Mouse (Mus musculus) layer of hippocampus, adult 18-20 months (tissue): ENCODE data around the gene Vps33a. TPM values are rescaled to one million over a fixed set of nuclear protein-coding genes. Genes with fewer than 3 reads are reported as not detected.

ENCODE experiments used
- DNase-seq, 2 experiments: peaks; one replicate each; pipeline ENCODE4 v3.0.0; 2022; ENCODE audit warnings: low spot score in 2 of 2
- long read RNA-seq: library from polyadenylated mRNA; stranded (forward); transcript quantifications from one replicate; pipeline ENCODE4 v2.0.0, GENCODE M21; 2021
- total RNA-seq, 2 experiments: library from RNA; stranded (reverse); gene quantifications; 2 replicates each; pipeline ENCODE4 v1.2.3; 2021

The Vps33a gene
- 10 to 100 TPM; 93.0 to 96.5 TPM for total RNA-seq
- long read RNA-seq, full-length matches to known transcripts, result 178 of 215 reads
- long read RNA-seq, partial matches to known transcripts, result 12 of 215 reads
- long read RNA-seq, other reads (novel, unspliced or antisense), result 25 of 215 reads

DNA sequence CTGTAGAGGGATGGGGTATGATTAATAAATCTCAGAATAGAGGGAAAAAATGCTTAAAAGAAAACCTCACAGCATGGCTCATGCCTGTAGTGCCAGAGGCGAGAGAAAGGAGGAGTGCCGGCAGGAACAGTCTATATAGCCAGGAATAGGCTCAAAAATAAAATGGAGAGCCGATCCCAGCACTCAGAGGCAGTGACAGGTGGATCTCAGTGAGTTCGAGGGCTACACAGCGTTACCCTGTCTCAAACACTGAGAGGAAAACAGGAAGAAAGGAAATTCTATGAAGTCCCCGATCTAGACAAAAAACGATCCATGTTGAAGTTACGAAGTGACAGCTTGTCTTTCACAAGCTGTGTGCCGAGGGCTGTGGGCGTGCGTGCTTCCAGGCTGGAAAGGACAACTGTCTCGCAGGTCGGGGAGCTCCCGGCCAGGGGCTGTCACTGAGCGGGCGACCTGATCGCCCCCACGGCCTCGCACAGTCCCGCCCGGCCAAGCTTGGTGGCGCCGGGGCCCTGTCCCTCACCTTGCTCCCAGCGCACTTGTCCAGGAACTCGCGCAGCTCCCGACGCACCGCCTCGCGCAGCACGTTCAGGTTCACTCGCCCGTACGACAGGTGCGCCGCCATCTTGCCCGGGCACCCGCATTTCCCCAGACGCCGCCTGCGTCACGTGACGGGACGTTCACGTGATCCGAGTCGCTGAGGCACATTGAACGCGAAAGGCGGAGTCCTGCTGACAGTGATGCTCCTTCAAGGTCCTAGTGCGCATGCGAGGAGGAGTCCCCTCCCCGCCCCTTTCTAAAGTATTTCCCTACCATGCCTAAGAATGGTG is at the start of gene Vps33a:
TSS of gene Vps33a (minus strand) at position 682 of the 830 bp plus-strand sequence.
- DNase-seq, result peak; percentile 96 to 99

DNA sequence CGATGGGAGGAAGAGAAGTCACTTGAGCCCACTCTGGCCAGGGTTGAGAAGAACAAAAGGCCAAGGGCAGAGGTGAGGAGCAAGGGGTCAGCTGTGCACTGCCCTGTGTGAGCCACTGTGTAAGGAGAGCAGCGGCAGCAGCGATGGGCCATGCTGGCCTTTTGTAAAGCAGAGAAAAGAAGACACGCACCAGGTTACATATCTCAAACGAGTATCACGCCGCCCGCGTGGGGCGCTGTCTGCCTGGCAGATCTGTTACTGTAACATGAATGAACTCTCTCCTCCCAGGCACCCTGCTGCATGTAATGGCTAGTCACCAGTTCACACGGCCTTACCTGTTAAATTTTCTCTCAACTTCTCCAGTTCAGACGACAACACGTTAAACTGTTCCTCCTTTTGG is 49.6 kb upstream of the Vps33a start:
- DNase-seq, result no peak

- DNase-seq, result peak in 1 of 2 experiments; percentile 43
These were observed 45.7 kb upstream of the Vps33a start for GRCm38 (mm10) chr5:123618558-123618957.

DNA sequence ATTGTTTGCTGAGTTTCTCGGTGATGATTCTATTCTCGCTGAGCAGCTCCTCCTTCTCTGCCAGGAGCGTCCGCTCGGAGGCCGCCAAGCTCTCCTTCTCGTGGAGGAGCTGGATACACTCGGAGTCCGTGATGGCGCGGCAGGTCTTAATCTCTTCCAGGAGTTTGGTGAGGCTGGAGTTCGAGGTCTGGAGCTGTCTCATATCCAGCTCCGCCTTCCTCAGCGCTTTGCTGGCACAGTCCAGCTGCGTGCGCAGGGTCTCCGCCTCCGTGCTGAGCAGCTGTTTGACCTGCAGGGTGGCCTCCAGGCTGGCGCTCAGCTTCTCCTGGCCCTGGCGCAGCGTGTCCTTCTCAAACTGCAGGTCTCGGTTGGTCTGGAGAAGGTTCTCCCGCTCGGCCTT is 41.4 kb upstream of the Vps33a start:
- DNase-seq, result no peak

DNA sequence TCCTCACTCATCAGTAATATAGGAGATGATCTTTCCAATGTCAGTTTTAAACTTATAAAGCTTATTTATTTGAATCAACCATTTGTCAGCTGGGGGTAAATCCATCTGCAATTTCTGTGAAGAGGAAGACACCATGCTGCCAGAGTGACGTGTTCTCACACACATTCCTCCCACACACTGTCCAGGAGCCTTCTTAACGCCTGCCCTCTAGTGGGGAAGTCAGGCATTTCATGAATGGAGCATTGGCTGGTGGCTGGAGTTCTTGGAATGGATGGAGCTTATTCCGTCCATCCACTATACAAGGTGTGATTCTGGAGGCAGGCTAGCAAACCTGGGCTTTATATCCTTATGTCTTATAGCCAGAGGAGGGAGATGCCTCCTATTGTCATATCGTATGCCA is 37.0 kb upstream of the Vps33a start:
- peak; percentile 88 to 95 for DNase-seq

- DNase-seq, result no peak
These were observed 36.6 kb upstream of the Vps33a start for GRCm38 (mm10) chr5:123609416-123609815.

GRCm38 (mm10) chr5:123607211-123607669 is 34.4 kb upstream of the Vps33a start:
- DNase-seq, result no peak

GRCm38 (mm10) chr5:123603496-123603895 is 30.7 kb upstream of the Vps33a start:
- peak; percentile 56 to 74 for DNase-seq

GRCm38 (mm10) chr5:123602174-123602573 is 29.3 kb upstream of the Vps33a start:
- DNase-seq, result no peak

- DNase-seq, result no peak
These were observed 26.5 kb upstream of the Vps33a start for GRCm38 (mm10) chr5:123599319-123599718.

DNA sequence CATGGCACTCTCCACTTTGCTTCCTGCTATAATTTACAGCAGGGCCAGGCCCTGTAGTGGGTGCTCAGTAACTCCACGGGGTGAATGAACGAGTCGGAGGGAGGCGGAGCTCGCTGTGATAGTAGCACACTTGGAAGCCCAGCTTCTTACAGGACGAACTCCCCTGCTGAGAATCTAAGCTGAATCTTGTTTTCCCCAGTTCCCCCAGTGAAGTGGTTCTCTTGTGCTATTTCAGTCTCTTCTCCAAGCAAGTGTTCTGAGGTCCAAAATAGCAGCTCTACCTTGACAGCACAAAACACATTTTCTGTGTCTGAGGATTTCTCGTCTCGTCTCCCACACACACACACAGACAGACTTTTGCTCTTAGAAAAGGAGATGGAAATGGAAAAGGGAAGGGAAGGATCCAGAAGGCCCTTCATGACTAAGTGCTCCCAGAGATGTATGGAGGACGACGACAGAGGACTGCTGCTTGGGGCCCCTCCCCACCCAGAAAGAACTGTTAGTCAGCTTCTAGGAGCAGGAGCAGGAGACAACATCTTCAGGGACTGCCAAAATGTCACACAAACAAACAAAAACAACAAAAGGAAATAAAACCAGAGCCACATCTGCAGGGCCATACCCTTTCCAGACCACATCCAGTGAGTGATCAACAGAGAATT is 20.9 kb upstream of the Vps33a start:
- DNase-seq, result peak in 1 of 2 experiments; percentile 28

- DNase-seq, result no peak
These were observed 7.2 kb upstream of the Vps33a start for GRCm38 (mm10) chr5:123580043-123580442.

GRCm38 (mm10) chr5:123576696-123577095 is 3.9 kb upstream of the Vps33a start:
- DNase-seq, result no peak

GRCm38 (mm10) chr5:123573362-123573761 is 524 bp upstream of the Vps33a start:
- DNase-seq, result no peak

GRCm38 (mm10) chr5:123561128-123561527 is 11.7 kb downstream of the Vps33a start:
- DNase-seq, result no peak

DNA sequence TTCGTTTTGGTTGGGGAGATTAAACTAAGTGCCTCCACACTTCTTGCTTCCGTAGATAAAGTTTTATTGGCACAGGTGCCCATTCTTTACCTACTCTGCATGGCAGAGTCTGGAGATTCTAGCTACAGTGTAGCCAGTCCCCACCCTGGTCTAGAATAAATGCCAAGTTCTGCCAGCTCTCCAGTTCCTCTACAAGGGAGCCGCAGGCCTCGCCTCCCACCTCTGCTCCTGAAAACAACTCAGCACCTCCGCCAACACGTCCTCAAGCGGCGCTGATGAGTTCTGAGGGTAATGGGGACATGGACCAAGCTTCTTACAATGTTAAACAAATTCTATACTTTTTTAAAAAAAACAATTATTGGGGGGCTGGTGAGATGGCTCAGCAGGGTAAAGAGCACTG is 13.2 kb downstream of the Vps33a start:
- no peak for DNase-seq

GRCm38 (mm10) chr5:123556451-123556850 is 16.4 kb downstream of the Vps33a start:
- DNase-seq, result peak in 1 of 2 experiments; percentile 67

- DNase-seq, result no peak
These were observed 17.1 kb downstream of the Vps33a start for GRCm38 (mm10) chr5:123555693-123556092.

GRCm38 (mm10) chr5:123533801-123534200 is 39.0 kb downstream of the Vps33a start:
- DNase-seq, result no peak

DNA sequence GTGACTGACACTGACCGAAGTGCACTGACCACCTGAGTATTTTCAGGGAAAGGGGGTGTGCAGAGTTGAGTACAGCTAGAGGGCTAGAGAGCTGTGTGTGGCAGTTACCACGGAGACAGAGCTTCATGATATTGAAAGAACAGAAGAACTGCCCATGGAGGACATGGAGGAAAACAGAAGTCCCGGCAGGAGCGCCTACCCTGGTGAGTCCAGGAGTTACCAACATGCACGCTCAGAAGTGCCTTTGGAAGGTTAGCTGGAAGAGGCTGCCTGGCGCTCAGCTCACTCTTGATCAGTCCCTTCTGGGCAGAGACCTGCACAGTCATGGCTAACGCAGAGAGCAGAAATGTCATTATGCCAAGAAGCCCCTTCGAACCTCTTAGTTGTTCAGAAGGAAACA is 42.8 kb downstream of the Vps33a start:
- no peak for DNase-seq

DNA sequence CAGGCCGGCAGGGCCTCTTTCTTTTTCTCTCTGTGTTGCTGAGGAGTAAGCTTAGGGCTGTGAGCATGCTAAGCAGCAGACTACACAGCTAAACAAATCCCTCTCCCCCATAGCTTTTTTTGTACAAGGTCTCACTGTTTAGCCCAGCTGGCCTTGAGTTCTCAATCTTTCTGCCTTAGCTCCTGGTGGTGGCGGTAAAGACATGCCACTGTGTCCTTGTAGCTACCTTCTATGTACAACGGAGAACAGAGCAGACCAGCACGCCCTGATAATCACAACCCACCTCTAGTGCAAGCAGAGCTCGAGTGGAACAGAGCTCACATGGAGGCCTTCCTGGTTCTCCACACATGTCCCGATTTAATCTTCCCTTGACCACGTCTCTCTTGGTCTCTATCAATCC is 44.2 kb downstream of the Vps33a start:
- DNase-seq, result no peak

DNA sequence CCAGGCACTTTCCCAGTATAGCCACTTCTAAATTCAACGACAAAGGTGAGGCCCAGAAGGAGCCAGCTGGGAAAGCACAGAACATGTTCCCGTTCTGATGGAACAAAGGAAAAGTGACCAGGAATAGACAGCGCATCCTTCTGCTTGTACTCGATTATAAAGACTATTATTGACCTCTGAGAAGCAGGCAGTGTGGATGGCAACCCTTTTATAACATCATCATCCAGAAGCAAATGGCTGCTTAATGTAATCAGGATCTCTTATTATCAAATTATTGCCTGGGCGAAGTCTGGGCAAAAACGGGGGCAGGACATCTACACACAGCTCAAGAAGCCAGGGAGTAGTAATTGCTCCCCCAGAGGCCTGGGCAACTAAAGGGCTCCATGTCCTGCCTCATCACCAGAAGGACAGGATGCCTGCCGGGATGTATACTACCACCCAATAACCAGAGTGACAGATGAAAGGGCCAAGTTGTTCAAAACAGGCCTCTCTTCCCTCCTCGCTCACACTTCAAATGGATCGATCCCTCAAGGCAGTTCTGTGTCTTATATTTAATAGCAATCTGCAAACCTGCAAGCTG is 46.8 kb downstream of the Vps33a start:
- DNase-seq, result no peak
